Mouse (Mus musculus): ENCODE data around the gene Wwox. TPM values are rescaled to one million over a fixed set of nuclear protein-coding genes. Genes with fewer than 3 reads are reported as not detected.

Gene Wwox
- polyA plus RNA-seq, 1 experiment from 2014 or later = 10.9 TPM

- no peak for ATAC-seq
- H3K9ac ChIP-seq (ENCODE audit: low read depth, low read length) = no peak overlapping the region
- no peaks in the 10 kb centered on the region for H3K36me3 ChIP-seq (ENCODE audit: control insufficient read depth, insufficient read depth, low read length)
- no peaks in the 10 kb centered on the region for H3K4me1 ChIP-seq (ENCODE audit: control insufficient read depth, insufficient read depth, low read length)
- WGBS = 66% methylated on average over 12 of the region's 12 CpGs
- H3K9me3 ChIP-seq (ENCODE audit: control insufficient read depth, low read length) = peaks cover 5% of the 10 kb centered on the region; the same call in 1 of the 2 replicates
- H3K27ac ChIP-seq (ENCODE audit: low read length) = no peak overlapping the region
- H3K27me3 ChIP-seq (replicated peaks; ENCODE audit: control insufficient read depth, insufficient read depth, low read length) = no peaks in the 10 kb centered on the region
- H3K4me2 ChIP-seq (ENCODE audit: low read depth, low read length) = no peak overlapping the region
- no peak overlapping the region for H3K4me3 ChIP-seq (ENCODE audit: low read length)
Observed at GRCm38 (mm10) chr8:114743185-114743915, 303.9 kb downstream of the Wwox start.

- Histone ChIP-seq H3K4me3 (ENCODE audit: low read length) (no peak overlapping the region), H3K4me1 (ENCODE audit: control insufficient read depth, insufficient read depth, low read length) (no peaks in the 10 kb centered on the region), H3K36me3 (ENCODE audit: control insufficient read depth, insufficient read depth, low read length) (no peaks in the 10 kb centered on the region), H3K9me3 (ENCODE audit: control insufficient read depth, low read length) (no peaks in the 10 kb centered on the region), H3K9ac (ENCODE audit: low read depth, low read length) (no peak overlapping the region), H3K4me2 (ENCODE audit: low read depth, low read length) (no peak overlapping the region), H3K27ac (ENCODE audit: low read length) (no peak overlapping the region), H3K27me3 (replicated peaks; ENCODE audit: control insufficient read depth, insufficient read depth, low read length) (no peaks in the 10 kb centered on the region)
- ATAC-seq = no peak
- WGBS = 73% methylated on average over 2 of the region's 2 CpGs
Observed at GRCm38 (mm10) chr8:114746373-114746772, 306.9 kb downstream of the Wwox start.

GRCm38 (mm10) chr8:114751376-114752135 lies 312.1 kb downstream of the Wwox start:
- ATAC-seq = no peak
- no peaks in the 10 kb centered on the region for H3K36me3 ChIP-seq (ENCODE audit: control insufficient read depth, insufficient read depth, low read length)
- H3K4me2 ChIP-seq (ENCODE audit: low read depth, low read length) = no peak overlapping the region
- no peaks in the 10 kb centered on the region for H3K9me3 ChIP-seq (ENCODE audit: control insufficient read depth, low read length)
- 44% methylated on average over 18 of the region's 18 CpGs for WGBS
- no peak overlapping the region for H3K9ac ChIP-seq (ENCODE audit: low read depth, low read length)
- H3K27me3 ChIP-seq (replicated peaks; ENCODE audit: control insufficient read depth, insufficient read depth, low read length) = no peaks in the 10 kb centered on the region
- no peak overlapping the region for H3K27ac ChIP-seq (ENCODE audit: low read length)
- no peaks in the 10 kb centered on the region for H3K4me1 ChIP-seq (ENCODE audit: control insufficient read depth, insufficient read depth, low read length)
- no peak overlapping the region for H3K4me3 ChIP-seq (ENCODE audit: low read length)

- no peaks in the 10 kb centered on the region for H3K27me3 ChIP-seq (replicated peaks; ENCODE audit: control insufficient read depth, insufficient read depth, low read length)
- H3K4me1 ChIP-seq (ENCODE audit: control insufficient read depth, insufficient read depth, low read length) = no peaks in the 10 kb centered on the region
- no peak overlapping the region for H3K4me2 ChIP-seq (ENCODE audit: low read depth, low read length)
- 53% methylated on average over 2 of the region's 2 CpGs for WGBS
- ATAC-seq = no peak
- no peaks in the 10 kb centered on the region for H3K36me3 ChIP-seq (ENCODE audit: control insufficient read depth, insufficient read depth, low read length)
- no peaks in the 10 kb centered on the region for H3K9me3 ChIP-seq (ENCODE audit: control insufficient read depth, low read length)
- no peak overlapping the region for H3K4me3 ChIP-seq (ENCODE audit: low read length)
- H3K9ac ChIP-seq (ENCODE audit: low read depth, low read length) = no peak overlapping the region
- H3K27ac ChIP-seq (ENCODE audit: low read length) = no peak overlapping the region
Observed at GRCm38 (mm10) chr8:114759621-114760020, 320.2 kb downstream of the Wwox start.

GRCm38 (mm10) chr8:114768536-114768935 lies 329.1 kb downstream of the Wwox start:
- no peak overlapping the region for H3K4me2 ChIP-seq (ENCODE audit: low read depth, low read length)
- WGBS = 90% methylated on average over 3 of the region's 3 CpGs
- no peaks in the 10 kb centered on the region for H3K36me3 ChIP-seq (ENCODE audit: control insufficient read depth, insufficient read depth, low read length)
- ATAC-seq = no peak
- H3K9ac ChIP-seq (ENCODE audit: low read depth, low read length) = no peak overlapping the region
- H3K4me1 ChIP-seq (ENCODE audit: control insufficient read depth, insufficient read depth, low read length) = peaks cover 22% of the 10 kb centered on the region
- H3K27me3 ChIP-seq (replicated peaks; ENCODE audit: control insufficient read depth, insufficient read depth, low read length) = no peaks in the 10 kb centered on the region
- no peaks in the 10 kb centered on the region for H3K9me3 ChIP-seq (ENCODE audit: control insufficient read depth, low read length)
- no peak overlapping the region for H3K27ac ChIP-seq (ENCODE audit: low read length)
- H3K4me3 ChIP-seq (ENCODE audit: low read length) = no peak overlapping the region

GRCm38 (mm10) chr8:114770856-114771776 lies 331.7 kb downstream of the Wwox start:
- no peak for ATAC-seq
- Histone ChIP-seq H3K9ac (ENCODE audit: low read depth, low read length) (no peak overlapping the region), H3K36me3 (ENCODE audit: control insufficient read depth, insufficient read depth, low read length) (no peaks in the 10 kb centered on the region), H3K4me1 (ENCODE audit: control insufficient read depth, insufficient read depth, low read length) (peaks cover 43% of the 10 kb centered on the region), H3K4me3 (ENCODE audit: low read length) (no peak overlapping the region), H3K9me3 (ENCODE audit: control insufficient read depth, low read length) (no peaks in the 10 kb centered on the region), H3K4me2 (ENCODE audit: low read depth, low read length) (no peak overlapping the region), H3K27me3 (replicated peaks; ENCODE audit: control insufficient read depth, insufficient read depth, low read length) (no peaks in the 10 kb centered on the region), H3K27ac (ENCODE audit: low read length) (no peak overlapping the region)
- 45% methylated on average over 31 of the region's 31 CpGs for WGBS

GRCm38 (mm10) chr8:114772276-114772849 lies 332.9 kb downstream of the Wwox start:
- Histone ChIP-seq H3K36me3 (ENCODE audit: control insufficient read depth, insufficient read depth, low read length) (no peaks in the 10 kb centered on the region), H3K4me1 (ENCODE audit: control insufficient read depth, insufficient read depth, low read length) (peaks cover 45% of the 10 kb centered on the region), H3K4me3 (ENCODE audit: low read length) (no peak overlapping the region), H3K9ac (ENCODE audit: low read depth, low read length) (0 out of 2 replicates have a peak overlapping the region, but pooled peaks have one; percentile 2), H3K4me2 (ENCODE audit: low read depth, low read length) (no peak overlapping the region), H3K27ac (ENCODE audit: low read length) (peak overlapping the region; percentile 64), H3K27me3 (replicated peaks; ENCODE audit: control insufficient read depth, insufficient read depth, low read length) (no peaks in the 10 kb centered on the region), H3K9me3 (ENCODE audit: control insufficient read depth, low read length) (no peaks in the 10 kb centered on the region)
- ATAC-seq = peak; percentile 53
- 43% methylated on average over 1 of the region's 1 CpGs for WGBS

- ATAC-seq = peak; percentile 41
- Histone ChIP-seq H3K9me3 (ENCODE audit: control insufficient read depth, low read length) (no peaks in the 10 kb centered on the region), H3K9ac (ENCODE audit: low read depth, low read length) (0 out of 2 replicates have a peak overlapping the region, but pooled peaks have one; percentile 6), H3K4me3 (ENCODE audit: low read length) (no peak overlapping the region), H3K4me2 (ENCODE audit: low read depth, low read length) (0 out of 2 replicates have a peak overlapping the region, but pooled peaks have one; percentile 19), H3K27me3 (replicated peaks; ENCODE audit: control insufficient read depth, insufficient read depth, low read length) (no peaks in the 10 kb centered on the region), H3K27ac (ENCODE audit: low read length) (peak overlapping the region; percentile 83), H3K36me3 (ENCODE audit: control insufficient read depth, insufficient read depth, low read length) (no peaks in the 10 kb centered on the region), H3K4me1 (ENCODE audit: control insufficient read depth, insufficient read depth, low read length) (peaks cover 48% of the 10 kb centered on the region)
- 41% methylated on average over 23 of the region's 23 CpGs for WGBS
Observed at GRCm38 (mm10) chr8:114773461-114774414, 334.3 kb downstream of the Wwox start.

Measured in intestine, embryonic 16.5 days (tissue).